Mouse (Mus musculus) lung, postnatal 4 days (tissue): ENCODE results near the gene Kcnk1.
A peak's percentile ranks its signal among the peaks of the same experiment; 100 is the strongest.

Experiments used
- DNase-seq, 2 experiments: peaks; one replicate each; pipeline ENCODE4 v3.0.0; 2021

The Kcnk1 gene

DNA sequence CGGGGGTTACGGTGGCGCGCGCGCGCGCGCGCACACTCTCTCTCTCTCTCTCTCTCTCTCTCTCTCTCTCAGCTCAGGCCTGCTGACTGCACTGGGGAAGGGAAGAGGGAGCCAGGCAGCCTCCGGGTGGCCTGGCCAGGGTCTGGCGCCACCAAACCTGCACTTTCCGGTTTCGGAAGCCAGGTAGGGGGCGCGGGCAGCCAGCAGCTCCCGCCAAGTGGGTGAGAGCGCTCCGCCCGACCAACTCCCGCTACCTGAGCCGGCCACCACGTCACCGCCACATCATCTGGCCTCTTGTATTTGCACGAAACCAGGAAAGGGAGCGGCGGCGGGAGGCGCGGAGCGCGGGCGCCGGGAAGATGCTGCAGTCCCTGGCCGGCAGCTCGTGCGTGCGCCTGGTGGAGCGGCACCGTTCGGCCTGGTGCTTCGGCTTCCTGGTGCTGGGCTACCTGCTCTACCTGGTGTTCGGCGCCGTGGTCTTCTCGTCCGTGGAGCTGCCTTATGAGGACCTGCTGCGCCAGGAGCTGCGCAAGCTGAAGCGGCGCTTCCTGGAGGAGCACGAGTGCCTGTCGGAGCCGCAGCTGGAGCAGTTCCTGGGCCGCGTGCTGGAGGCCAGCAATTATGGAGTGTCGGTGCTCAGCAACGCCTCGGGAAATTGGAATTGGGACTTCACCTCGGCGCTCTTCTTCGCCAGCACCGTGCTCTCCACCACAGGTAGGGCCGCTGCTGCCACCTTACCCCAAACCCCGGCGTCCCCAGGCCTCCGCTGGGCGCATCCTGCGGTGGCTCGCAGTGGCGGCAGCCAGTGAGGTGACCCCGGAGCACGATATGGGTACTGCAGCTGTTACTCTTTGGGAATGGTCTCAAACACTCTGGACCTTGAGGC, at the start of gene Kcnk1:
TSS of gene Kcnk1 (plus strand) at position 70 of the 886 bp plus-strand sequence.
- DNase-seq = peak; percentile 68 to 85

DNA sequence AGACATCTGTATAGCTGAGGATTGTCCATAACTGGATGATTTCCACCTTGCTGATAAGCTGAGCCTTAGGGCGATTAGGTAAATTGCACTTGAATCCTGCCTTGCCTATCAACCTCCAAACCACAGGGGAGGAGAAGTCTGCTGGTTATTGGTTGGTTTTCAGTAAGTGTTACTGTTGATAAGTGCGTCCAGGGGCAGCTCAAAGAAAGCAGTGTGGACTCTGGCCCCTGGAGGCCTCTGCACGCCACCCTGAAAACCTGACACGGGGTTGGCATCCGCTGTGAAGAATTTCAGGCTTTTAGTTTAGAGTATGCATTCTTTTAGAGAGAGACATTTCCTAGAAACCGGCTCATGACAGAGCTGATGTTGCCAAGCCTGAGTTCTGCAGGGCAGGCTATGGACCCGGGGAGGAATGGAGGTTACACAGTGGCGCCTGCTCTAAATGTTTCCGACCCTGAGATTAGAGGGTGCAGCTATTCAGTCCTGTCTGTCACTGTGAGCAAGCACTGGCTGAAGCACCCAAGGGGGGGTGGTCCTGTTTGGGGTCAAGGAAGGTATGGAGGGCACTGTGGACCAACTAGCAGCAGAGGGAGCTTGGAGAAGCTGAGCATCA, 46.2 kb upstream of the Kcnk1 start:
- DNase-seq = no peak

DNA sequence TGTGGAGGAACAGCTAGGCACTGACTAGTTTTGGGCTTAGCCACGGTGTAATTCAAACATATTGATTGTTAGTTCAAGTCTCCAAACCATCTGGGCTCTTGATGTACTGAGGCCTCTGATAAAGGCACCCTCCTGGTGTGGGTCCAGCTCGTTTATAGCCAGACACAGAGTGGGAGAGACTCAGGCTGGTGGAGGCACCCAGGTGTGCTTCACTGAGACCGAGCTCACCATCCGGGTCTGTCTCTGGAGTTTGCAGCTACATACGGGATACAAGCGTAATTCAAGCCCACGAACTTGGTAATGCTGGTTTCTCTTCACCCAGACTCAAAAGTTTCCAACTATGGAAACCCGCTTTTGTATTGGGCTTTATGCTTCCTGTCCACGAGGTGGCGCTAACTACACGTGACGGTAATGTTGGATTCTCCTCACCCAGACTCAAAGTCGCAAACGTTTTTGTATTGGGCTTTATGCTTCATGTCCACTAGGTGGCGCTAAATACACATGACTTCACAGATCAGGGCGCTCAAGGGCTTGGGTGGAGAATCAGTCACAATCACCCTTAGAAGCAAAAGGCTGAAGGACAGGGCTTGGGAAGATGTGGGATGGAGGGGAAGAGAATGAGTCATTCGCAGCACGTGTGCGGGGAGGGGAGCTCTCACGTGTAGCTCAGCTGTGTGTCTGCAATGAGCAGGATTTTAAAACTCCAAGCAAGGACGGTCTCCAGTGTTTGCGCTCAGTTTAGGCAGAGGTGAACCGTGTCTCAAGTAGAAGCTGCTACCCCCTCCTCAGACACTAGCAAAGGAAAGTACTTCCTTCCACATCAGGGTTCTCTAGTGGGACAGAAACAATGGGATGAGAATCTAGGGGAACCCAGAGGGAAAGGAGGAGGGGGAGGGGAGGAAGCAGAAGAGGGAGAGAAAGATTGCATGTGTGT, 44.7 kb upstream of the Kcnk1 start:
- peak; percentile 70 to 86 for DNase-seq

GRCm38 (mm10) chr8:125955671-125956070, 39.3 kb upstream of the Kcnk1 start:
- peak; percentile 46 to 60 for DNase-seq

- DNase-seq = no peak
Measured at GRCm38 (mm10) chr8:125956796-125957195, 38.2 kb upstream of the Kcnk1 start.

- peak in 1 of 2 experiments; percentile 5 for DNase-seq
Measured at GRCm38 (mm10) chr8:125957226-125957993, 37.6 kb upstream of the Kcnk1 start.

- no peak for DNase-seq
Measured at GRCm38 (mm10) chr8:125957994-125958368, 37.0 kb upstream of the Kcnk1 start.

DNA sequence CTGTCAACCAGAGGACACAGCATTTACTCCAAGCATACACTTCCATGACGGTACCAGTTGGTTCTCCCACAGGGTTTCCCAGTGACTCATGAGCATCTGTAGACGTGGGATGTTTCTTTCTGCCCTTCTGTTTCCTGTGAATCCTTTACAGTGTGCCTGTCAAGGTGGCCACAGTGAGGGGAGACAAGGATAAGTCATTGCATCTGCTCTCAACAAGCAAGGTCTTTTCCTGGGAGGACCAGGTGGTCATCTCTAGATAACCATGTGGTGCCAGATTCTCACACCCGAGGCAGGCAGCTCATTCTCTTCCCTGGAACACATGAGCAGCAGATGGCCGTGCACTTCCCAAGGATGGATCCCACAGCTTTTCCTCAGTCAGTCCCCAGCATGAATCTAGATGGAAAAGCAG, 35.6 kb upstream of the Kcnk1 start:
- no peak for DNase-seq

- DNase-seq = no peak
Measured at GRCm38 (mm10) chr8:125960037-125960436, 34.9 kb upstream of the Kcnk1 start.

GRCm38 (mm10) chr8:125961790-125962189, 33.2 kb upstream of the Kcnk1 start:
- DNase-seq = no peak

GRCm38 (mm10) chr8:125963807-125964211, 31.2 kb upstream of the Kcnk1 start:
- no peak for DNase-seq

DNA sequence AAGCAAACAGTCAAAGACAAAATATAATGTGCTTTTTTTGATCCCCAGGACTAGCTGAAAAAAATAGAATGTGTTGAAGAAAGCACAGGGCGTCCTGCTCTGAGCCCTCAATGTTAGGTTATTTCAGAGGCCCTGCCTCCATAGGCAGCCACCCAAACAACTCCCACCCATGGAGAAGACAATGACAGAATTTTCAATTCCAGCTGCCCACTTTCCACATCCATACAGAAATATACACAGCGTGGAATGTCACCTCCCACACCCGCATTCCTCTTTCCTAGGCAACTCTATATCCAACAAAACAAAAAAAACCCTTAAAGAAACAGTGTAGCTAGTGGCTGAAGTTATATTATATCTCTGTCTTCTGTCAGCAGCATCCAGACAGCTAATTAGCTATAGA, 23.6 kb upstream of the Kcnk1 start:
- DNase-seq = peak in 1 of 2 experiments; percentile 10

- DNase-seq = no peak
Measured at GRCm38 (mm10) chr8:125975981-125976380, 19.0 kb upstream of the Kcnk1 start.

GRCm38 (mm10) chr8:125980826-125981225, 14.1 kb upstream of the Kcnk1 start:
- DNase-seq = no peak

GRCm38 (mm10) chr8:125983515-125983914, 11.5 kb upstream of the Kcnk1 start:
- DNase-seq = no peak

DNA sequence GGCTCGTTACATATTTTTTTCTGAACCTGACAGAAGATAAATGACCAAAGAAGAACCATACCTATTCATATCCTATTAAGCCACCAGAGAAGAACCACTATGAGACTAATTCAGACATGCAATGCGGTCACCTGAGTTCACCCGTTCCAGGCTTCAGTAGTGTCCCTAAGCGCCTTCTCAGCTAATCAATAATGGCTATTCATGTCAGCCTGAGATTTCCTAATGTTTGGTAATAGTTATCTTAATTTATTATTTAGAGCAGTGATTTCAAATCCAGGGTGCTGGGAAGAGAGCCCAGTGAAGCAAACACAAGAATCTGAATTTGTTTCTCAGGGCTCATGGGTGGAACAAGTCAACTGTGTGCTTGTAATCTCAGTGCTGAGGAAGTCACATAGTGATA, 10.8 kb upstream of the Kcnk1 start:
- DNase-seq = no peak

DNA sequence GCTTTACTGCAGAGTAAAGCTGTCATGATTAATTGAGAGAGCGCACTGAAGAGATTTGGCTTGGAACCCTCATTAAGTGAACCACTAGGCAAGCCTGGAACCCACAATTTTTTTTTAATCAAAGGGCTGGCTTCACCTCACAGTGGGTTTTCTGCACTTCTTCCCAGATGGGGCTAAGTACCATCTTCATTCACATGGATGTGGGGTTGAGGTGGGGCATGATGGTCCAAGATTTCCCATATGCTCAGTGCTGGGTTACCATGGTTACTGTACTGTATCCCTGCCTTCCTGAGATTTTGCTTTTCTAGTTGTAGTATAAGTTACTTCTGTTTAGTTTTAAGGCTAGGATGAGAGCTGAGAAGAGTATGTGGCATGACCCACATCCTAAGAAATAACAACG, 9.6 kb upstream of the Kcnk1 start:
- DNase-seq = no peak

DNA sequence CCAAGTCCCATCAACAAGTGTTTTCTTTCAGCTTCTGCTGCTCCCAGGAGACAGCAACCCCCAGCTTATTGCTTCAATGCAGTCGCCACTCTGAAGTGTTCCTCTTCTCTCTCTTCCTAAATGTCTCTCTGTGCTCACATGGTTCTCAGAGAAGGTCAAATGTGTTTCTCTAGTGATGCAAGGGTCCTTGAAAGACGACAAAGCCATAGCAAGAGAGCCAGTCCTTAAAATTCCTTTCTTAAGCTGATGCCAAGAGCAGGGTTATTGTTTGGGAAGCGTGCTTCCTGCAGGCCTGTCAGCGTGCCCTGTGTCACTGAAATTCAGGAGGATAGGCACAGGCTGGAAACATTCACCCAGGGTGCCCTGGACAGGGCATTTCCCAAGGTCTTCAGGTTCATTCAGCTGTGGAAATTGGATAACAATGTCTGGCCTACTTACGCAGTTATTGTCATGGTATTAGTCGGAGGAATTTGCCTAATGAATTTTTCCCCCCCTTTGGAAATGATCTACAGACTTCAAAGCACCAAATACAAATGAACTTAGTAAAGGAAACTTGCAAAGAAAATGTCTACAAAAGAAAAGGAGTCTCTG, 7.9 kb upstream of the Kcnk1 start:
- DNase-seq = no peak

GRCm38 (mm10) chr8:125987996-125988395, 7.0 kb upstream of the Kcnk1 start:
- DNase-seq = no peak

DNA sequence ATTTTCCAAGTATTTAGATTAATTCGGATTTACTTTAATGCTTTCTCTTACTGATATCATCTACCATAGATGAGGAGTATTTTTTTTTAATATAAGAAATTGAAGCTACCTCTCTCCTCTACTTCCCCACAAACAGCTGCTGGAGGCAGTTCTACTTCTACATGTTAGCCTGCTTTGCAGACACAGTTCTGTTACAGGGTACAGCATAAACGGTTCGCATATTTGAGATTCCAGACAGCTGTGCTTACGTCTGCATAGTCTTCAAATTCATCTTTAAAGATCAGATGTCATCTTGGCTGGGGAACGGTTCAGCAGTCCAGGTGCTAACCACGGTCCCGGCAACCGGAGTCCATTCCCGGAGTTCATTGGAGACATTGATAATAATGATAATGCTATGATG, 1.3 kb upstream of the Kcnk1 start:
- DNase-seq = no peak

GRCm38 (mm10) chr8:125996031-125996839, 1.3 kb downstream of the Kcnk1 start:
- no peak for DNase-seq
